Mouse (Mus musculus) heart, postnatal 36 days (tissue): ENCODE measurements around the gene Spata17. TPM values are rescaled to one million over a fixed set of nuclear protein-coding genes. Genes with fewer than 3 reads are reported as not detected.

ENCODE experiments used
- DNase-seq, 2 experiments: peaks; one replicate each; pipeline ENCODE4 v3.0.0; 2021 to 2022
- intact Hi-C: fragments of 180-260 bp; cut with DNase I; formaldehyde crosslinking; loops from one replicate; pipeline ENCODE4 v1.15.1; 2025
- total RNA-seq, 2 experiments: library from RNA; stranded (reverse); gene quantifications; 2 replicates each; pipeline ENCODE4 v1.2.3; 2021

Gene Spata17
- total RNA-seq, 2 experiments from 2014 or later: 0.49 to 0.50 TPM

DNA sequence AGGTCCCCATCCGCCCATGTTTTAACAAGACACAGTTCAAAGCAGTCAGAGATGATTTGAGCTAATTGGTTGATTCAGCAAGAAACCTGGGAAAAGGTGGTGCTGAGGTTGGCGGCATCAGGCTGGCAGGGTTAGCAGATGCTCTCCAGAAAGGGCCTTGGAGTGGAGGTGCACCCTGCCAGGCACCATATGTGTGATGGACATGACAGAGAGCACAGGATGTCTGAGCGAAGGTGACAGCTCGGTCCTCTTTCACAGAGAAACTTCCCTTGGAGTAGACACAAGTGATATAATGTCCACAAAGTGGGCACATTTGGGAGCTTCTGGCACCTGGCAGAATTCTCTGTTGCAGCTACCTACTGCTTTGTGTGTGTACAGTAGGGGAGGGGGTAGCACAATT lies 203.7 kb downstream of the Spata17 start:
- DNase-seq: no peak
- intact Hi-C loops: no loop called here

- DNase-seq: no peak
- intact Hi-C loops: no loop called here
Measured at GRCm38 (mm10) chr1:187010071-187010470, 205.2 kb downstream of the Spata17 start.

GRCm38 (mm10) chr1:187008236-187008635 lies 207.0 kb downstream of the Spata17 start:
- intact Hi-C loops: no loop called here
- no peak for DNase-seq

DNA sequence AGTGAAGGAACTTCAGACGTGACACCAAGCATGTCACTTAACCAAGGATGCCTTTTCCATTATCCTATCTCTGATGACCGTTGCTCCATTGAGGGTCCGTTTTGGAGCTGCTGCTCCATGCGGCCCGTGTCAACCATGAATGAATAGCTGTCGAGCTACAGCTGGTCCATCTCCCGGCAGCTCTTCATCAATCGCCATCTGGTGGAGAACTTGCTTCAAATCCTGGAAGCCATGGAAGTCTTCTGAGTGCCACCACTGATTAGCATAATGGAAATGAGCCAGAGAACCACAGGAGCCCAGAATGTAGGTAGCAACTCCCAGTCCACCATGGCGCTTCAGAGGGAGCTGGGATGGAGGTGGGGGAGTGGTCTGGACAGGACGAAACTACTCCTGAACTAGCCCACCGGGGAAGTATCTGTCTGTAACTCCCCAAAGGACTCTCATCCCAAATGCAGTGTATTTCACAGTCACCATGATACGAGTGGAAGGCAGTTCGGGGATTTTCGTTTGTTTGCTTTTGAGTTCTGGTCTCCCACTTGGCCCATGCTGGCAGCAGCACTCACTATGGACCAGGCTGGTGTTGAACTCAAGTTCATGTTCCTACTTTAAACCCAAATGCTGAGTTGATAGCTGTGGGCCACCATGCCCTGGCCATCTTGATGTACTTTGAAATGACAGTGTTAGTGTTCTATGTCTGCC lies 208.9 kb downstream of the Spata17 start:
- intact Hi-C loops: no loop called here
- DNase-seq: no peak

DNA sequence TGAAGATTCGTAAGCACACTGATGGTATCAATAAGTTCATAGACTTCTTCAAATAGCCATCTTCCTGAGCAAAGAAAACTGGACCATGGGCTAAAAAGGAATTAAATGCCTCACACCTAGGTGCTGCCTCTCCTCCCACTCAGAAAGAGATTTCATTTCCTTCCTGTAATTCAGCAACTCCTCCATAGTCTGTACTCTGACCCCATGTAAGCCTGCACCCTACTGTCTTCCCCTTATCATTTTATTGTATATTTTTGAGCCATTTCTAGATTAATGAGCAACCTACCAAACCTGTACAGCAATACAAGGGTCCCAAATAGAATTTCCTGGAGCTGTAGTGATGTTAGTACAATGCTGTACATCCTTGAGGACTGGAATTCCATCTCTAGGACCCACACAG lies 211.0 kb downstream of the Spata17 start:
- no peak for DNase-seq
- intact Hi-C loops: no loop called here

DNA sequence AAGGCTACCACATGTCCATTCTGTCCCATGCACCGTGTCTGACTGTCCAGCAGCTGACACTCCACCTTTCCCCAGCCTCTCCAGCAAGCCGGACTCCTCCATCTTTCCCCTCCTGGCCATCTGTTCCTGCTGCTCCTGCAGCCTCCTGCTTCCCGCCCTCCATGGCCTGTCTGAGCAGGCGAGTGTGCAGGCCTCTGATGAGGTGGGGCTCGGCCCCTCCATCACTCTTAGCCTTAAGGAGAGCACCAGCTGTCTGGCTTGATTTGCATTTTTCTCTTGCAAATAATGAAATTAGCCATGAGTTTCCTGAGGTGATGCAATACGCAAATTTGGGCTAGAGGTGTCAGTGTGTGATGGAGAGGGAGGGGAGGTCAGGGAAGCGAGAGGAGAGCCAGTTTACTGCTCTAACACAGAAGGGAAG lies 211.8 kb downstream of the Spata17 start:
- intact Hi-C loops: no loop called here

GRCm38 (mm10) chr1:186997596-186998304 lies 217.5 kb downstream of the Spata17 start:
- DNase-seq: no peak
- intact Hi-C loops: no loop called here

More for the DNA sequence above, 211.8 kb downstream of the Spata17 start:
- DNase-seq: no peak

Other genes with a start within 250 kb of the Spata17 start
- gene D1Pas1, start 248.0 kb downstream of the Spata17 start, total RNA-seq: not detected
- 10 to 100 TPM in 1 of 2 experiments, 1 to 10 TPM in 1; 9.5 to 10.4 TPM for gene Gpatch2, start within 50 bp of the Spata17 start, total RNA-seq